Mouse (Mus musculus) limb, embryonic 11.5 days (tissue): ENCODE data around the gene Sorcs2. TPM values are rescaled to one million over a fixed set of nuclear protein-coding genes. Genes with fewer than 3 reads are reported as not detected.

Experiments
- ATAC-seq: fragments of 200-750 bp; cut with Nextera tagmentation; 2 replicates; pipeline ENCODE4 v1.8.0; 2017; ENCODE audit warnings: low read depth; ENCODE audit not compliant: insufficient number of reproducible peaks, low FRiP score, low TSS enrichment
- DNase-seq: peaks from one replicate; pipeline ENCODE4 v3.0.0-alpha.2; 2015; ENCODE audit warnings: low spot score
- H3K27ac ChIP-seq: fragments of 300-500 bp; sonication (generic); replicated peaks from 2 replicates; pipeline ENCODE4 v1.5.1; 2014; ENCODE audit warnings: low read depth, mild to moderate bottlenecking, low read length
- H3K27me3 ChIP-seq: fragments of 300-500 bp; sonication (generic); 2 replicates; pipeline ENCODE4 v1.6.1; 2014; ENCODE audit warnings: mild to moderate bottlenecking, low read length, mixed read lengths; ENCODE audit not compliant: control insufficient read depth, insufficient read depth
- H3K36me3 ChIP-seq: fragments of 300-500 bp; sonication (generic); 2 replicates; pipeline ENCODE4 v1.6.1; 2014; ENCODE audit warnings: mild to moderate bottlenecking, low read length, moderate library complexity, mixed read lengths; ENCODE audit not compliant: control insufficient read depth, insufficient read depth
- H3K4me1 ChIP-seq: fragments of 300-500 bp; sonication (generic); 2 replicates; pipeline ENCODE4 v1.6.1; 2014; ENCODE audit warnings: low read length, mixed read lengths; ENCODE audit not compliant: control insufficient read depth, insufficient read depth
- H3K4me2 ChIP-seq: fragments of 300-500 bp; sonication (generic); 2 replicates; pipeline ENCODE4 v1.6.1; 2014; ENCODE audit warnings: low read depth, mild to moderate bottlenecking, moderate library complexity; ENCODE audit not compliant: severe bottlenecking
- H3K4me3 ChIP-seq: fragments of 300-500 bp; sonication (generic); 2 replicates; pipeline ENCODE4 v1.5.1; 2014; ENCODE audit warnings: low read depth, low read length
- H3K9ac ChIP-seq: fragments of 300-500 bp; sonication (generic); 2 replicates; pipeline ENCODE4 v1.6.1; 2014; ENCODE audit warnings: mild to moderate bottlenecking, low read length
- H3K9me3 ChIP-seq: fragments of 300-500 bp; sonication (generic); 2 replicates; pipeline ENCODE4 v1.6.1; 2016; ENCODE audit warnings: low read length; ENCODE audit not compliant: control insufficient read depth
- WGBS: fragments of 180-500 bp; shearing (Covaris S2); extraction: QIAGEN DNeasy Blood & Tissue Kit; methylation state at CpG from one replicate; pipeline ENCODE4 v1.1.7; 2014; 5-methylcytosine and 5-hydroxymethylcytosine counted together
- polyA plus RNA-seq: library from polyadenylated mRNA; unstranded; fragments of >200 nt; fragmentation: Nextera tagmentation; extraction: Ambion mirVana; gene quantifications from 2 replicates; pipeline ENCODE4 v1.2.1, GENCODE M21; 2014

The Sorcs2 gene
- polyA plus RNA-seq, 1 experiment from 2014 or later = 6.4 TPM

- no peaks in the 10 kb centered on the region for H3K36me3 ChIP-seq
- H3K9me3 ChIP-seq = no peaks in the 10 kb centered on the region
- no peaks in the 10 kb centered on the region for H3K4me1 ChIP-seq
- ATAC-seq = no peak
- WGBS = 72% methylated on average over 14 of the region's 14 CpGs
- DNase-seq = no peak
- H3K9ac ChIP-seq = no peak overlapping the region
- no peak overlapping the region for H3K27ac ChIP-seq
- H3K4me2 ChIP-seq = no peak overlapping the region
- no peaks in the 10 kb centered on the region for H3K27me3 ChIP-seq
- H3K4me3 ChIP-seq = no peak overlapping the region
Measured at GRCm38 (mm10) chr5:36057804-36058322, 340.1 kb downstream of the Sorcs2 start.

GRCm38 (mm10) chr5:36056921-36057320 lies 341.0 kb downstream of the Sorcs2 start:
- no peak overlapping the region for H3K4me2 ChIP-seq
- no peak overlapping the region for H3K9ac ChIP-seq
- H3K27ac ChIP-seq = no peak overlapping the region
- no peaks in the 10 kb centered on the region for H3K4me1 ChIP-seq
- 90% methylated on average over 2 of the region's 2 CpGs for WGBS
- ATAC-seq = no peak
- no peak overlapping the region for H3K4me3 ChIP-seq
- no peak for DNase-seq
- H3K36me3 ChIP-seq = no peaks in the 10 kb centered on the region
- no peaks in the 10 kb centered on the region for H3K9me3 ChIP-seq
- H3K27me3 ChIP-seq = no peaks in the 10 kb centered on the region

- Histone ChIP-seq H3K4me2 (no peak overlapping the region), H3K27me3 (no peaks in the 10 kb centered on the region), H3K9ac (no peak overlapping the region), H3K27ac (no peak overlapping the region), H3K36me3 (no peaks in the 10 kb centered on the region), H3K4me3 (no peak overlapping the region), H3K4me1 (no peaks in the 10 kb centered on the region), H3K9me3 (no peaks in the 10 kb centered on the region)
- DNase-seq = no peak
- 88% methylated on average over 14 of the region's 14 CpGs for WGBS
- ATAC-seq = no peak
Measured at GRCm38 (mm10) chr5:36055876-36056275, 342.1 kb downstream of the Sorcs2 start.

GRCm38 (mm10) chr5:36054498-36054897 lies 343.4 kb downstream of the Sorcs2 start:
- Histone ChIP-seq H3K27me3 (no peaks in the 10 kb centered on the region), H3K4me2 (no peak overlapping the region), H3K4me3 (no peak overlapping the region), H3K9ac (no peak overlapping the region), H3K9me3 (no peaks in the 10 kb centered on the region), H3K4me1 (no peaks in the 10 kb centered on the region), H3K27ac (no peak overlapping the region), H3K36me3 (no peaks in the 10 kb centered on the region)
- DNase-seq (no peak), ATAC-seq (no peak)
- WGBS = 67% methylated on average over 3 of the region's 3 CpGs

GRCm38 (mm10) chr5:36043154-36043553 lies 354.8 kb downstream of the Sorcs2 start:
- Histone ChIP-seq H3K36me3 (no peaks in the 10 kb centered on the region), H3K27ac (no peak overlapping the region)

GRCm38 (mm10) chr5:36041756-36042155 lies 356.2 kb downstream of the Sorcs2 start:
- Histone ChIP-seq H3K4me2 (no peak overlapping the region), H3K4me3 (no peak overlapping the region), H3K4me1 (no peaks in the 10 kb centered on the region), H3K27ac (no peak overlapping the region), H3K9ac (no peak overlapping the region), H3K9me3 (no peaks in the 10 kb centered on the region), H3K27me3 (no peaks in the 10 kb centered on the region), H3K36me3 (no peaks in the 10 kb centered on the region)
- DNase-seq = no peak
- ATAC-seq = no peak
- 79% methylated on average over 6 of the region's 6 CpGs for WGBS

More at GRCm38 (mm10) chr5:36043154-36043553, 354.8 kb downstream of the Sorcs2 start:
- Histone ChIP-seq H3K9me3 (no peaks in the 10 kb centered on the region), H3K4me3 (no peak overlapping the region), H3K27me3 (no peaks in the 10 kb centered on the region), H3K4me2 (no peak overlapping the region), H3K4me1 (no peaks in the 10 kb centered on the region), H3K9ac (no peak overlapping the region)
- DNase-seq = no peak
- WGBS = 89% methylated on average over 2 of the region's 2 CpGs
- no peak for ATAC-seq

GRCm38 (mm10) chr5:36041236-36041562 lies 356.7 kb downstream of the Sorcs2 start:
- ATAC-seq = no peak
- Histone ChIP-seq H3K9ac (no peak overlapping the region), H3K4me1 (no peaks in the 10 kb centered on the region), H3K27me3 (no peaks in the 10 kb centered on the region), H3K27ac (no peak overlapping the region), H3K4me3 (no peak overlapping the region), H3K36me3 (no peaks in the 10 kb centered on the region), H3K4me2 (no peak overlapping the region), H3K9me3 (no peaks in the 10 kb centered on the region)
- DNase-seq = no peak

GRCm38 (mm10) chr5:36040398-36041235 lies 357.3 kb downstream of the Sorcs2 start:
- DNase-seq = no peak

More at GRCm38 (mm10) chr5:36040398-36041235, 357.3 kb downstream of the Sorcs2 start:
- no peaks in the 10 kb centered on the region for H3K9me3 ChIP-seq
- H3K36me3 ChIP-seq = no peaks in the 10 kb centered on the region
- H3K27me3 ChIP-seq = no peaks in the 10 kb centered on the region
- no peak overlapping the region for H3K4me2 ChIP-seq
- no peak overlapping the region for H3K9ac ChIP-seq
- H3K4me1 ChIP-seq = no peaks in the 10 kb centered on the region
- no peak overlapping the region for H3K4me3 ChIP-seq
- no peak overlapping the region for H3K27ac ChIP-seq
- ATAC-seq = no peak
- 80% methylated on average over 13 of the region's 13 CpGs for WGBS
